Mouse (Mus musculus): ENCODE data around the gene Relch.

DNA sequence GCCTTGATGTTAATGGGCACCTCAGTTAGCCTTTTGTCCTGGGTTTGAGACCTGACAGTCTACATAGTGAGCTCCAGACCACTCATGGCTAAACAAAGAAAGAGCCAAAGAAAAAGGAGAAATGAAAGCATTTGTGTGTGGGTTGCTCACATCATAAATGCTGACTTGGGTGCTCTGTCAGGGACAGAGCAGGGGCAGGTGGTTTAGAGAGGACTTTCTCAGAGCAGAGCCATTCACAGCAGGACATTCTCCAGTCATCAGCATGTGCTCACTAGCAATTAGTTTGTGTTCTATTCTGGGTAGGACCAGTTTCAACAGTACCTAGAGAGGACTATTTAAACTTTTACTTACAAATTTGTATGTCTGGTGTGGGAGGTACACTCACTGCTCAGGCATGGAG, 137.6 kb downstream of the Relch start:
- TF ChIP-seq POLR2AphosphoS2 (IDR thresholded peaks at IDR 0.05; ENCODE audit: insufficient read length, low read depth) (no peak), E2F4 (IDR thresholded peaks at IDR 0.05; ENCODE audit: insufficient read depth) (no peak), TCF12 (IDR thresholded peaks at IDR 0.05; ENCODE audit: insufficient read depth, poor library complexity, severe bottlenecking) (no peak), POLR2A (IDR thresholded peaks at IDR 0.05; ENCODE audit: insufficient read length, low read depth) (no peak), MAX (IDR thresholded peaks at IDR 0.05; ENCODE audit: low read depth) (no peak), MYOD1 (IDR thresholded peaks at IDR 0.05; ENCODE audit: control insufficient read depth in 1 of 3, insufficient read length in 2 of 3, low read depth in 2 of 3) (no peak), USF1 (IDR thresholded peaks at IDR 0.05; ENCODE audit: low read depth) (no peak), SRF (IDR thresholded peaks at IDR 0.05; ENCODE audit: control insufficient read depth, insufficient read length, low read depth) (no peak), MYOG (IDR thresholded peaks at IDR 0.05; ENCODE audit: control insufficient read depth in 1 of 3, insufficient read depth in 1 of 3, insufficient read length in 2 of 3, low read depth in 2 of 3) (no peak)

Data from myocyte (in vitro differentiated cells).